Mouse (Mus musculus) limb, embryonic 12.5 days (tissue): ENCODE measurements at regions not wholly inside any gene's neighbourhood (a gene's known extent, or its start where the extent isn't known, plus 50 kb on each side); places are given as distances from the start of the nearest gene placed in this dataset.

Source experiments
- ATAC-seq: fragments of 200-750 bp; cut with Nextera tagmentation; 2 replicates; pipeline ENCODE4 v1.8.0; 2017; ENCODE audit warnings: low read depth, moderate TSS enrichment; ENCODE audit not compliant: insufficient number of reproducible peaks, insufficient read depth, low FRiP score, low TSS enrichment
- H3K27ac ChIP-seq: fragments of 300-500 bp; sonication (generic); 2 replicates; pipeline ENCODE4 v1.5.1; 2016; ENCODE audit warnings: mild to moderate bottlenecking, moderate library complexity
- H3K27me3 ChIP-seq: fragments of 300-500 bp; sonication (generic); 2 replicates; pipeline ENCODE4 v1.6.1; 2016; ENCODE audit warnings: mild to moderate bottlenecking, moderate library complexity
- H3K36me3 ChIP-seq: fragments of 300-500 bp; sonication (generic); 2 replicates; pipeline ENCODE4 v1.6.1; 2016; ENCODE audit warnings: mild to moderate bottlenecking, moderate library complexity
- H3K4me1 ChIP-seq: fragments of 300-500 bp; sonication (generic); replicated peaks from 2 replicates; pipeline ENCODE4 v1.6.1; 2016
- H3K4me2 ChIP-seq: fragments of 300-500 bp; sonication (generic); 2 replicates; pipeline ENCODE4 v1.6.1; 2016; ENCODE audit warnings: mild to moderate bottlenecking, moderate library complexity
- H3K4me3 ChIP-seq: fragments of 300-500 bp; sonication (generic); replicated peaks from 2 replicates; pipeline ENCODE4 v1.5.1; 2016; ENCODE audit warnings: mild to moderate bottlenecking
- H3K9ac ChIP-seq: fragments of 300-500 bp; sonication (generic); replicated peaks from 2 replicates; pipeline ENCODE4 v1.6.1; 2016; ENCODE audit warnings: mild to moderate bottlenecking, moderate library complexity
- H3K9me3 ChIP-seq: fragments of 300-500 bp; sonication (generic); 2 replicates; pipeline ENCODE4 v1.6.1; 2016; ENCODE audit warnings: mild to moderate bottlenecking, moderate library complexity
- WGBS: fragments of 180-500 bp; shearing (Covaris S2); methylation state at CpG from one replicate; pipeline ENCODE4 v1.1.7; 2016; 5-methylcytosine and 5-hydroxymethylcytosine counted together

GRCm38 (mm10) chr10:21755717-21756116, 126.3 kb upstream of the Sgk1 start:
- H3K9ac ChIP-seq, result no peak overlapping the region
- no peaks in the 10 kb centered on the region for H3K9me3 ChIP-seq
- no peak overlapping the region for H3K4me3 ChIP-seq
- H3K4me2 ChIP-seq, result no peak overlapping the region
- no peak overlapping the region for H3K27ac ChIP-seq
- no peaks in the 10 kb centered on the region for H3K36me3 ChIP-seq
- no peaks in the 10 kb centered on the region for H3K27me3 ChIP-seq
- ATAC-seq, result no peak
- 87% methylated on average over 4 of the region's 4 CpGs for WGBS
- peaks cover 5% of the 10 kb centered on the region; the same call in 1 of the 2 replicates for H3K4me1 ChIP-seq

- 90% methylated on average over 7 of the region's 7 CpGs for WGBS
These were observed 125.2 kb upstream of the Sgk1 start for GRCm38 (mm10) chr10:21756811-21757210.

GRCm38 (mm10) chr10:21758122-21758521, 123.9 kb upstream of the Sgk1 start:
- H3K9me3 ChIP-seq, result no peaks in the 10 kb centered on the region
- H3K4me3 ChIP-seq, result no peak overlapping the region
- 78% methylated on average over 6 of the region's 6 CpGs for WGBS
- no peak overlapping the region for H3K4me2 ChIP-seq
- H3K36me3 ChIP-seq, result no peaks in the 10 kb centered on the region
- H3K27me3 ChIP-seq, result no peaks in the 10 kb centered on the region
- H3K4me1 ChIP-seq, result peaks cover 5% of the 10 kb centered on the region; the same call in 1 of the 2 replicates
- no peak for ATAC-seq
- H3K9ac ChIP-seq, result no peak overlapping the region
- 0 out of 2 replicates have a peak overlapping the region, but pooled peaks have one; percentile 19 for H3K27ac ChIP-seq

More at GRCm38 (mm10) chr10:21756811-21757210, 125.2 kb upstream of the Sgk1 start:
- H3K4me1 ChIP-seq, result peaks cover 5% of the 10 kb centered on the region; the same call in 1 of the 2 replicates
- H3K27ac ChIP-seq, result no peak overlapping the region
- no peak overlapping the region for H3K9ac ChIP-seq
- H3K27me3 ChIP-seq, result no peaks in the 10 kb centered on the region
- H3K36me3 ChIP-seq, result no peaks in the 10 kb centered on the region
- no peak for ATAC-seq
- no peak overlapping the region for H3K4me2 ChIP-seq
- H3K9me3 ChIP-seq, result no peaks in the 10 kb centered on the region
- H3K4me3 ChIP-seq, result no peak overlapping the region

- no peak overlapping the region for H3K9ac ChIP-seq
- 93% methylated on average over 5 of the region's 5 CpGs for WGBS
- no peaks in the 10 kb centered on the region for H3K9me3 ChIP-seq
- ATAC-seq, result no peak
- 0 out of 2 replicates have a peak, but pooled peaks cover 5% of the 10 kb centered on the region for H3K4me1 ChIP-seq
- H3K27me3 ChIP-seq, result no peaks in the 10 kb centered on the region
- H3K4me3 ChIP-seq, result no peak overlapping the region
- H3K27ac ChIP-seq, result no peak overlapping the region
- no peak overlapping the region for H3K4me2 ChIP-seq
- H3K36me3 ChIP-seq, result no peaks in the 10 kb centered on the region
These were observed 119.5 kb upstream of the Sgk1 start for GRCm38 (mm10) chr10:21762516-21762915.

- Histone ChIP-seq H3K4me3 (no peak overlapping the region), H3K9me3 (no peaks in the 10 kb centered on the region), H3K27me3 (no peaks in the 10 kb centered on the region), H3K4me2 (no peak overlapping the region), H3K4me1 (0 out of 2 replicates have a peak, but pooled peaks cover under 1% of the 10 kb centered on the region), H3K27ac (no peak overlapping the region), H3K36me3 (no peaks in the 10 kb centered on the region), H3K9ac (no peak overlapping the region)
- ATAC-seq, result no peak
- WGBS, result 91% methylated on average over 17 of the region's 17 CpGs
These were observed 118.7 kb upstream of the Sgk1 start for GRCm38 (mm10) chr10:21763017-21763964.

- ATAC-seq, result no peak
- 90% methylated on average over 8 of the region's 8 CpGs for WGBS
- H3K4me2 ChIP-seq, result no peak overlapping the region
- no peak overlapping the region for H3K27ac ChIP-seq
- H3K9me3 ChIP-seq, result no peaks in the 10 kb centered on the region
- no peaks in the 10 kb centered on the region for H3K36me3 ChIP-seq
- H3K4me3 ChIP-seq, result no peak overlapping the region
- no peaks in the 10 kb centered on the region for H3K4me1 ChIP-seq
- no peaks in the 10 kb centered on the region for H3K27me3 ChIP-seq
- H3K9ac ChIP-seq, result no peak overlapping the region
These were observed 117.9 kb upstream of the Sgk1 start for GRCm38 (mm10) chr10:21764090-21764489.

- no peaks in the 10 kb centered on the region for H3K4me1 ChIP-seq
- no peak overlapping the region for H3K27ac ChIP-seq
- H3K27me3 ChIP-seq, result no peaks in the 10 kb centered on the region
- ATAC-seq, result no peak
- H3K9ac ChIP-seq, result no peak overlapping the region
- no peak overlapping the region for H3K4me3 ChIP-seq
- no peaks in the 10 kb centered on the region for H3K36me3 ChIP-seq
- 84% methylated on average over 13 of the region's 13 CpGs for WGBS
- no peaks in the 10 kb centered on the region for H3K9me3 ChIP-seq
- no peak overlapping the region for H3K4me2 ChIP-seq
These were observed 117.1 kb upstream of the Sgk1 start for GRCm38 (mm10) chr10:21764891-21765290.

GRCm38 (mm10) chr10:21773548-21773947, 108.4 kb upstream of the Sgk1 start:
- no peaks in the 10 kb centered on the region for H3K36me3 ChIP-seq
- H3K9ac ChIP-seq, result no peak overlapping the region
- H3K27ac ChIP-seq, result no peak overlapping the region
- ATAC-seq, result no peak
- H3K4me1 ChIP-seq, result 0 out of 2 replicates have a peak, but pooled peaks cover 3% of the 10 kb centered on the region
- H3K9me3 ChIP-seq, result no peaks in the 10 kb centered on the region
- no peak overlapping the region for H3K4me3 ChIP-seq
- no peak overlapping the region for H3K4me2 ChIP-seq
- no peaks in the 10 kb centered on the region for H3K27me3 ChIP-seq
- 83% methylated on average over 4 of the region's 4 CpGs for WGBS

- Histone ChIP-seq H3K9ac (no peak overlapping the region), H3K27ac (no peak overlapping the region), H3K9me3 (no peaks in the 10 kb centered on the region), H3K4me3 (no peak overlapping the region), H3K4me1 (0 out of 2 replicates have a peak, but pooled peaks cover 3% of the 10 kb centered on the region), H3K27me3 (no peaks in the 10 kb centered on the region), H3K36me3 (no peaks in the 10 kb centered on the region), H3K4me2 (no peak overlapping the region)
- WGBS, result 88% methylated on average over 5 of the region's 5 CpGs
- ATAC-seq, result no peak
These were observed 106.5 kb upstream of the Sgk1 start for GRCm38 (mm10) chr10:21775441-21775840.

GRCm38 (mm10) chr10:21775911-21776761, 105.8 kb upstream of the Sgk1 start:
- Histone ChIP-seq H3K9ac (no peak overlapping the region), H3K4me1 (0 out of 2 replicates have a peak, but pooled peaks cover 3% of the 10 kb centered on the region), H3K27me3 (no peaks in the 10 kb centered on the region), H3K27ac (no peak overlapping the region; the same call in 1 of the 2 replicates), H3K4me2 (no peak overlapping the region), H3K4me3 (no peak overlapping the region), H3K9me3 (no peaks in the 10 kb centered on the region), H3K36me3 (no peaks in the 10 kb centered on the region)
- ATAC-seq, result no peak
- WGBS, result 71% methylated on average over 12 of the region's 12 CpGs

- Histone ChIP-seq H3K4me3 (no peak overlapping the region), H3K9me3 (no peaks in the 10 kb centered on the region), H3K27me3 (no peaks in the 10 kb centered on the region), H3K36me3 (no peaks in the 10 kb centered on the region), H3K4me1 (0 out of 2 replicates have a peak, but pooled peaks cover 3% of the 10 kb centered on the region), H3K27ac (no peak overlapping the region), H3K4me2 (no peak overlapping the region), H3K9ac (no peak overlapping the region)
- no peak for ATAC-seq
- WGBS, result 79% methylated on average over 8 of the region's 8 CpGs
These were observed 105.3 kb upstream of the Sgk1 start for GRCm38 (mm10) chr10:21776762-21777080.
